Mouse (Mus musculus) liver, postnatal 0 days (tissue): ENCODE measurements around the gene Psmd3.

Experiments used
- CTCF ChIP-seq: sonication (generic); IDR thresholded peaks from 2 replicates; pipeline ENCODE4 v1.5.1; 2016; ENCODE audit warnings: antibody characterized with exemption, low read depth
- EP300 ChIP-seq: IDR thresholded peaks from 2 replicates; pipeline ENCODE4 v1.6.1; 2016; ENCODE audit warnings: antibody characterized with exemption, low read depth, mild to moderate bottlenecking

- TF ChIP-seq CTCF: no peak
- no peak for TF ChIP-seq EP300
These were observed 11.0 kb upstream of the Psmd3 start for GRCm38 (mm10) chr11:98671284-98671815.
